In genomic region chr9:108578545-108579343, GRCm38 (mm10) we compare ENCODE assay signal across 8 mouse cellular contexts. TPM values are rescaled to one million over a fixed set of nuclear protein-coding genes. Genes with fewer than 3 reads are reported as not detected.
A peak's percentile ranks its signal among the peaks of the same experiment; 100 is the strongest.
DNase-seq lines count a peak whose midpoint lies in the region; ATAC-seq and TF ChIP-seq lines count a peak whose summit lies in the region.

Wdr6 (minus strand) TSS chr9:108578739.

- peaks cover 28% of the 10 kb centered on the region for H3K36me3 ChIP-seq in kidney, embryonic 14.5 days (ENCODE audit: control insufficient read depth, insufficient read depth, low read length)
- H3K36me3 ChIP-seq in limb, embryonic 15.5 days = peaks cover 35% of the 10 kb centered on the region

- 5% methylated on average over 51 of the region's 51 CpGs for WGBS in kidney, embryonic 14.5 days
- 5% methylated on average over 51 of the region's 51 CpGs for WGBS in limb, embryonic 15.5 days

- TF ChIP-seq POLR2A in bone marrow macrophage, adult 2 months (IDR thresholded peaks at IDR 0.05; ENCODE audit: borderline replicate concordance, low read depth, low read length) = no peak
- TF ChIP-seq POLR2A in embryonic fibroblast, embryonic 13.5 days (IDR thresholded peaks at IDR 0.05; ENCODE audit: low read depth, low read length) = peak; percentile 88

- H3K4me1 ChIP-seq in bone marrow macrophage, adult 2 months (ENCODE audit: control insufficient read depth, insufficient read depth, low read length) = peaks cover 5% of the 10 kb centered on the region
- H3K4me1 ChIP-seq in embryonic fibroblast, embryonic 13.5 days (ENCODE audit: control insufficient read depth, insufficient read depth, low read length) = 0 out of 2 replicates have a peak, but pooled peaks cover 5% of the 10 kb centered on the region
- peaks cover 30% of the 10 kb centered on the region for H3K4me1 ChIP-seq in kidney, embryonic 14.5 days (ENCODE audit: control insufficient read depth, insufficient read depth, low read length)
- peaks cover 46% of the 10 kb centered on the region for H3K4me1 ChIP-seq in limb, embryonic 15.5 days

- no peaks in the 10 kb centered on the region for H3K9me3 ChIP-seq in kidney, embryonic 14.5 days (ENCODE audit: control insufficient read depth, low read length)
- no peaks in the 10 kb centered on the region for H3K9me3 ChIP-seq in limb, embryonic 15.5 days

- no peak for TF ChIP-seq CTCF in bone marrow macrophage, adult 2 months (IDR thresholded peaks at IDR 0.05; ENCODE audit: low read depth, low read length)
- TF ChIP-seq CTCF in embryonic fibroblast, embryonic 13.5 days (IDR thresholded peaks at IDR 0.05; ENCODE audit: borderline replicate concordance, insufficient read depth, low read length) = no peak

- peak; percentile 98 for DNase-seq in A20 (ENCODE audit: low read depth, low spot score)
- DNase-seq in heart, adult 9 months (ENCODE audit: low spot score in 2 of 2) = peak; percentile 91 to 93
- peak; percentile 85 to 91 for DNase-seq in spleen, postnatal 4 days (ENCODE audit: low spot score in 2 of 2)

- H3K4me2 ChIP-seq in kidney, embryonic 14.5 days (replicated peaks; ENCODE audit: low read depth, low read length) = peak within 1 kb of the TSS; percentile 64
- H3K4me2 ChIP-seq in limb, embryonic 15.5 days = peak within 1 kb of the TSS; percentile 69

- ATAC-seq in kidney, embryonic 14.5 days (ENCODE audit: low FRiP score, low TSS enrichment) = peak; percentile 96
- peak; percentile 96 for ATAC-seq in limb, embryonic 15.5 days (ENCODE audit: insufficient number of reproducible peaks, low FRiP score, low TSS enrichment, low read depth)
- peak; percentile 59 for ATAC-seq in monocyte, adult 5-6 weeks (replicated peaks; ENCODE audit: insufficient number of reproducible peaks, low FRiP score, low TSS enrichment, poor library complexity, severe bottlenecking)

- peak within 1 kb of the TSS; percentile 95 for H3K9ac ChIP-seq in kidney, embryonic 14.5 days (ENCODE audit: low read depth, low read length)
- peak within 1 kb of the TSS; percentile 74 for H3K9ac ChIP-seq in limb, embryonic 15.5 days

- no peaks in the 10 kb centered on the region for H3K27me3 ChIP-seq in kidney, embryonic 14.5 days (ENCODE audit: control insufficient read depth, insufficient read depth, low read length)
- H3K27me3 ChIP-seq in limb, embryonic 15.5 days = no peaks in the 10 kb centered on the region

- peak within 1 kb of the TSS; percentile 4 for H3K27ac ChIP-seq in bone marrow macrophage, adult 2 months (ENCODE audit: insufficient read depth, low read depth, low read length)
- peak within 1 kb of the TSS; percentile 6; the same call in 1 of the 2 replicates for H3K27ac ChIP-seq in embryonic fibroblast, embryonic 13.5 days (ENCODE audit: insufficient read depth, low read length)
- H3K27ac ChIP-seq in kidney, embryonic 14.5 days (ENCODE audit: low read depth, low read length) = peak within 1 kb of the TSS; percentile 88
- peak within 1 kb of the TSS; percentile 93 for H3K27ac ChIP-seq in limb, embryonic 15.5 days

- peak within 1 kb of the TSS; percentile 68 for H3K4me3 ChIP-seq in bone marrow macrophage, adult 2 months (ENCODE audit: insufficient read depth, low read length)
- H3K4me3 ChIP-seq in embryonic fibroblast, embryonic 13.5 days (ENCODE audit: insufficient read depth, low read length) = peak within 1 kb of the TSS; percentile 80
- peak within 1 kb of the TSS; percentile 83 for H3K4me3 ChIP-seq in kidney, embryonic 14.5 days (ENCODE audit: low read length)
- H3K4me3 ChIP-seq in limb, embryonic 15.5 days = peak within 1 kb of the TSS; percentile 73

RNA-seq across cellular contexts. Expression of gene Wdr6, which starts in this region (rescaled TPM):
- 8.0 and 8.5 TPM in 2 replicates for polyA plus RNA-seq in bone marrow macrophage, adult 2 months (2012; ENCODE audit: insufficient read depth, insufficient read length, missing spikeins)
- 40.4 and 42.8 TPM in 2 replicates for polyA plus RNA-seq in embryonic fibroblast, embryonic 13.5 days (2011; ENCODE audit: insufficient read length, low read depth, missing spikeins)
- polyA plus RNA-seq in kidney, embryonic 14.5 days (2014; fragmentation: Nextera tagmentation; extraction: Ambion mirVana) = 86.0 and 114 TPM in 2 replicates
- 89.6 and 95.0 TPM in 2 replicates for polyA plus RNA-seq in limb, embryonic 15.5 days (2015; fragmentation: Nextera tagmentation; extraction: Ambion mirVana)
- total RNA-seq in monocyte, adult 5-6 weeks (2017) = 3.6 to 11.4 TPM (median 5.8 TPM) in 3 replicates

Comparison
In these comparisons a context has a peak if more than half of its experiments do, and no peak if none do; other contexts are left out.
1. Peak in every context shown above with its lines: DNase-seq, ATAC-seq, H3K4me3 ChIP-seq and H3K27ac ChIP-seq.
2. H3K27ac ChIP-seq: peak in every context shown above with its lines; median percentile 93 in limb, embryonic 15.5 days; 88 in kidney, embryonic 14.5 days; 6 in embryonic fibroblast, embryonic 13.5 days; 4 in bone marrow macrophage, adult 2 months.